Mouse (Mus musculus): ENCODE results near the gene Naif1. TPM values are rescaled to one million over a fixed set of nuclear protein-coding genes. Genes with fewer than 3 reads are reported as not detected.

The Naif1 gene
- polyA plus RNA-seq, 1 experiment from 2014 or later = 5.5 TPM

DNA sequence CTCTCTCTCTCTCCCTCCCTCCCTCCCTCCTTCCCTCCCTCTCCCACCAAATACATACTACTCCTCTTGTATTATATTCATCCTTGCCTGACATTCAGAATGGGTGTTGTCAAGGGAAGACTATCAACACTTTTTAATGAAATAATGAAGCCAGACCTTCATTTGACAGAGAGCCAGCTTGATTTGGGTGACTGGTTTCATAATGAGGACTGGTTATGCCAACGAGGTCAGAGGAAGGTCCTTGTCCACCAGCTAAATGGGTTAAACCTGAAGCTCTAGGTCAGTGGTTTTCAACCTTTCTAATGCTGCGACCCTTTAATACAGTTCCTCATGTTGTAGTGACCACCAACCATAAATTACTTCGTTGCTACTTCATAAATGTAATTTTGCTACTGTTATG, 11.5 kb upstream of the Naif1 start:
- no peak overlapping the region for H3K27ac ChIP-seq (ENCODE audit: low read length)
- ATAC-seq = no peak
- H3K27me3 ChIP-seq (ENCODE audit: control insufficient read depth, insufficient read depth, low read depth, low read length) = no peaks in the 10 kb centered on the region
- H3K9ac ChIP-seq (ENCODE audit: low read depth, low read length) = no peak overlapping the region
- H3K4me2 ChIP-seq (ENCODE audit: low read length) = no peak overlapping the region
- no peaks in the 10 kb centered on the region for H3K9me3 ChIP-seq (replicated peaks; ENCODE audit: control insufficient read depth, low read length, poor library complexity, severe bottlenecking)
- H3K36me3 ChIP-seq (ENCODE audit: control insufficient read depth, insufficient read depth, low read length) = no peaks in the 10 kb centered on the region
- no peak overlapping the region for H3K4me3 ChIP-seq (ENCODE audit: low read depth, low read length)
- 79% methylated on average over 3 of the region's 3 CpGs for WGBS
- peaks cover 5% of the 10 kb centered on the region; the same call in 1 of the 2 replicates for H3K4me1 ChIP-seq (ENCODE audit: control insufficient read depth, insufficient read depth, low read length)

DNA sequence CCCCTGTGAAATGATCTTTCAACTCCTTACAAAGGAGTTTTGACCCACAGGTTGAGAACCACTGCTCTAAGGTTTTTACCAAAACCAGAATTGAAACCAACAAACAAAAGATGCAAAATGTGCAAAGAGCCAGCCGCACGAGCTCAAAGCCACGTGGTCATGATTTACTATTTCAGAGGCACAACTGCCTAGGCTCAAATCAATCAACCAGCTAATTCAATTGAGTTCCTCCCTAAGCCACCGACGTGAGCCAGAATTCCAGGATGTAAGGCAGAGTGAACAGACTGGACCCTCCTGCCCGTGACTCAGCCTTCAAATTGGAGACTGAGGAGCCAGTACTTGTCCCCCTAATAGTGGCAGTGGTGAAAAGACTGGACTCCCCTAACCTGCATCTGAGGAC, 11.1 kb upstream of the Naif1 start:
- H3K4me1 ChIP-seq (ENCODE audit: control insufficient read depth, insufficient read depth, low read length) = peaks cover 5% of the 10 kb centered on the region; the same call in 1 of the 2 replicates
- ATAC-seq = no peak
- H3K27me3 ChIP-seq (ENCODE audit: control insufficient read depth, insufficient read depth, low read depth, low read length) = no peaks in the 10 kb centered on the region
- peak overlapping the region; percentile 47; the same call in 1 of the 2 replicates for H3K27ac ChIP-seq (ENCODE audit: low read length)
- H3K9ac ChIP-seq (ENCODE audit: low read depth, low read length) = no peak overlapping the region
- H3K4me3 ChIP-seq (ENCODE audit: low read depth, low read length) = no peak overlapping the region
- H3K4me2 ChIP-seq (ENCODE audit: low read length) = no peak overlapping the region
- 35% methylated on average over 6 of the region's 6 CpGs for WGBS
- H3K9me3 ChIP-seq (replicated peaks; ENCODE audit: control insufficient read depth, low read length, poor library complexity, severe bottlenecking) = no peaks in the 10 kb centered on the region
- H3K36me3 ChIP-seq (ENCODE audit: control insufficient read depth, insufficient read depth, low read length) = no peaks in the 10 kb centered on the region

DNA sequence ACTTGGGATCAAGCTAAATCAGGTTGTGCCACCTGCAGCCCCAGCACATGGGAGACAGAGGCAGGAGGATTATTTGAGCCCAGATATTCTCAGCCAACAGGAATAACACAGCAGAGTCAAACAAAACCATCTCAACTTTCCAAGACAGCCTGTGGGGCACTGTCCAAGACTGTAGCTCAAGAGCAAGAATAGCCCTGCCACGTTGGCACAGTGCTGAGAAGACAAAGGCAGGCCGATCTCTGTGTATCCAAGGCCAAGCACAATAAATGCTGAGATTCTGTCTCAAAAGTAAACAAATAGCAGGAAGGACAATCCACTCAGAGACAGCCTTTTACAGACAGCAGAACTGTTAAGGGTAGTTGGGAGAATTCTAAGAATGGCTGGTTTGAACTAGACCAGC, 10.1 kb upstream of the Naif1 start:
- H3K4me3 ChIP-seq (ENCODE audit: low read depth, low read length) = no peak overlapping the region
- H3K9me3 ChIP-seq (replicated peaks; ENCODE audit: control insufficient read depth, low read length, poor library complexity, severe bottlenecking) = no peaks in the 10 kb centered on the region
- H3K9ac ChIP-seq (ENCODE audit: low read depth, low read length) = no peak overlapping the region
- ATAC-seq = no peak
- peak overlapping the region; percentile 17 for H3K27ac ChIP-seq (ENCODE audit: low read length)
- H3K4me1 ChIP-seq (ENCODE audit: control insufficient read depth, insufficient read depth, low read length) = peaks cover 5% of the 10 kb centered on the region; the same call in 1 of the 2 replicates
- H3K27me3 ChIP-seq (ENCODE audit: control insufficient read depth, insufficient read depth, low read depth, low read length) = no peaks in the 10 kb centered on the region
- H3K36me3 ChIP-seq (ENCODE audit: control insufficient read depth, insufficient read depth, low read length) = no peaks in the 10 kb centered on the region
- H3K4me2 ChIP-seq (ENCODE audit: low read length) = no peak overlapping the region
- 49% methylated on average over 2 of the region's 2 CpGs for WGBS

DNA sequence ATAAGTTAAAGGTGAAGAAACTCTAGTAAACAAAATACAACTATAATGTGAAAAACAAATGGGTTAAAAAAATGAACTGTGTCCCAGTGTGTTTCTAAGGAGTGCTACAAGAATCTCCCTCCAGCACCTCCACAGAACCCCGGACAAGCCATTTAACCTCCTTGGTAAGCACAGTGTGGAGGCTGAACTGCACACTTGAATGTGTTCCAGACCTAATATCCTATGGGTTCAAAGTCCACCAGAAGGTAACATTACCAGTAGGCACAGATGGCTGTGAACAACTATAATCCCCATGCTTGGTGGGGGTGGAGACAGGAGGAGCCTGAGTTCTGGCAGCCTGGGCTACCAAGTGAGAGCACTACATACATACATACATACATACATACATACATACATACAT, 9.6 kb upstream of the Naif1 start:
- peaks cover 5% of the 10 kb centered on the region; the same call in 1 of the 2 replicates for H3K4me1 ChIP-seq (ENCODE audit: control insufficient read depth, insufficient read depth, low read length)
- no peaks in the 10 kb centered on the region for H3K36me3 ChIP-seq (ENCODE audit: control insufficient read depth, insufficient read depth, low read length)
- 68% methylated on average over 1 of the region's 1 CpGs for WGBS
- H3K27me3 ChIP-seq (ENCODE audit: control insufficient read depth, insufficient read depth, low read depth, low read length) = no peaks in the 10 kb centered on the region
- no peak overlapping the region for H3K9ac ChIP-seq (ENCODE audit: low read depth, low read length)
- no peak overlapping the region for H3K4me2 ChIP-seq (ENCODE audit: low read length)
- 0 out of 2 replicates have a peak overlapping the region, but pooled peaks have one; percentile 1 for H3K27ac ChIP-seq (ENCODE audit: low read length)
- no peaks in the 10 kb centered on the region for H3K9me3 ChIP-seq (replicated peaks; ENCODE audit: control insufficient read depth, low read length, poor library complexity, severe bottlenecking)
- no peak overlapping the region for H3K4me3 ChIP-seq (ENCODE audit: low read depth, low read length)
- ATAC-seq = no peak

DNA sequence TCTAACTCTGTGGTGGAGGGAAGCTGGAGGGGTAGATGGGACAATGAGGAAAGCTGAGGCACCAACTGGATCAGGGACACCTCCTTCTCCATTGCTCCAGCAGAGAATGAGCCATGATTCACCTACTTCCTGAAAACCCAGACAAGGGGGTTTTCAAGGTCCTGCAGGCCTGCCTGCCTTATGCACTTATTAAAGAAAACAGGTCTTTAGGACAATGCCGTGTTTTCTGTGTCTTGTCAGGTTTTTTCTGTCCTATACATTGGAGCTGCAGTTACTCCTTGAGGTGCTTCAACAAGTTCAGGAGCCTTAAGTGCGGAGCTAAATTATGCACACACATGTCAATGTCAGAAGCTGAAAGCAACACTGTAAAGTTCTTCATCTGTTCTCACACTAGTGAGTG, 8.7 kb upstream of the Naif1 start:
- Histone ChIP-seq H3K4me2 (ENCODE audit: low read length) (no peak overlapping the region), H3K4me3 (ENCODE audit: low read depth, low read length) (no peak overlapping the region), H3K27ac (ENCODE audit: low read length) (no peak overlapping the region), H3K36me3 (ENCODE audit: control insufficient read depth, insufficient read depth, low read length) (no peaks in the 10 kb centered on the region), H3K27me3 (ENCODE audit: control insufficient read depth, insufficient read depth, low read depth, low read length) (no peaks in the 10 kb centered on the region), H3K9me3 (replicated peaks; ENCODE audit: control insufficient read depth, low read length, poor library complexity, severe bottlenecking) (no peaks in the 10 kb centered on the region), H3K9ac (ENCODE audit: low read depth, low read length) (no peak overlapping the region), H3K4me1 (ENCODE audit: control insufficient read depth, insufficient read depth, low read length) (peaks cover 5% of the 10 kb centered on the region; the same call in 1 of the 2 replicates)
- ATAC-seq = no peak
- WGBS = 91% methylated on average over 2 of the region's 2 CpGs

DNA sequence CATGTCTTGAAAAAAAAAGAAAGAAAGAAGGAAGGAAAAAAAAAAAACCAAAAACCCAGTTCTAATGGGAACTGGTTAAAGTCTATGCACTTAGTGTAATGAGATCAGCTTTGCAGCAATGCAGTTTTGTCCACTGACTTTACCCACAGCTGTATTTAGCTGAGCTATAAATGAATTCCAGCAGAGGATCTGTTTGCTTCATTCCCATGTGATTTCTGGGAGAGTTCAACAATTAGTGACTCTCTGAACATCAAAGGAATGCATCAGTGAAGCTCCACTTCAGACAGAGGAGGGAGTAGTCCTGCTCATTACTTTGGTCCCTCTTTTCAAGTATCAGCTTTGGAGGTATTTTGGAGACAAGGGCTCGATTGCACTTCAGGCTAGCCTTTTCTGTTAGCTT, 4.7 kb upstream of the Naif1 start:
- H3K9ac ChIP-seq (ENCODE audit: low read depth, low read length) = no peak overlapping the region
- H3K9me3 ChIP-seq (replicated peaks; ENCODE audit: control insufficient read depth, low read length, poor library complexity, severe bottlenecking) = no peaks in the 10 kb centered on the region
- no peaks in the 10 kb centered on the region for H3K36me3 ChIP-seq (ENCODE audit: control insufficient read depth, insufficient read depth, low read length)
- 72% methylated on average over 1 of the region's 1 CpGs for WGBS
- no peak overlapping the region for H3K4me2 ChIP-seq (ENCODE audit: low read length)
- no peaks in the 10 kb centered on the region for H3K27me3 ChIP-seq (ENCODE audit: control insufficient read depth, insufficient read depth, low read depth, low read length)
- peaks cover 16% of the 10 kb centered on the region for H3K4me1 ChIP-seq (ENCODE audit: control insufficient read depth, insufficient read depth, low read length)
- no peak for ATAC-seq
- no peak overlapping the region for H3K4me3 ChIP-seq (ENCODE audit: low read depth, low read length)
- H3K27ac ChIP-seq (ENCODE audit: low read length) = no peak overlapping the region

DNA sequence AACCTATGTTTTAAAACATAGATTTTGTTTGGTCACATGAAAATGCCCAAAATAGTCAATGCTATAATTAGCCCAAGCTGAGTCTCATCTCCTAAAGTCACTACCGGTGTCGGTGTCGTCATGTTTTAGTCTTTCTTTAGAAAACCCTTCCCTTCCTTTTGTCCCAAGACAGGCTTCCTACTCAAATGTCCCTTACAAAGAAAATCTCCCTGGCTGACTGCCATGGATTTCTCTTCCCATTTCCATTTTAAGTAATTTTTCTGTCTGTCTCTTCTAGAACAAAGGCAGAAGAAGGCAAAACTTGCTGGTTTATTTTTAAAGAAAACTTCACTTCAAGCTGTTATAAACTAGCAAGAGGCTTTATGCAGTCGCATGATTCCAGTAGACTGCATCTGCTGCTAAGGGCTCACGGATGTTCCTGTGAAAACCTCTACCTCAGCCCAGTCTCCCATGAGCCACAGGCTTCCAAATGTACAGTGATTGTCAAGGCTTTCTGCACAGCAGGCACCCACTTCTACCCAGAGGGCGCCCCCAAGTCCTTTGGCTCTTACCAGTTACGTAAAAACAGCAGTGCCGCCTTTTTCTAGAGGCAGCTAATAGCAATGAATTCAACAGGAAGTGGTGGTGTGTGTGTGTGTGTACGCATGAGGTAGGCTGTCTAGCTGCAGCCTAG, 2.9 kb upstream of the Naif1 start:
- WGBS = 57% methylated on average over 9 of the region's 9 CpGs
- H3K9ac ChIP-seq (ENCODE audit: low read depth, low read length) = no peak overlapping the region
- H3K4me3 ChIP-seq (ENCODE audit: low read depth, low read length) = no peak overlapping the region; the same call in 1 of the 2 replicates
- no peaks in the 10 kb centered on the region for H3K9me3 ChIP-seq (replicated peaks; ENCODE audit: control insufficient read depth, low read length, poor library complexity, severe bottlenecking)
- no peak for ATAC-seq
- H3K36me3 ChIP-seq (ENCODE audit: control insufficient read depth, insufficient read depth, low read length) = no peaks in the 10 kb centered on the region
- H3K27ac ChIP-seq (ENCODE audit: low read length) = peak overlapping the region; percentile 63
- no peaks in the 10 kb centered on the region for H3K27me3 ChIP-seq (ENCODE audit: control insufficient read depth, insufficient read depth, low read depth, low read length)
- H3K4me1 ChIP-seq (ENCODE audit: control insufficient read depth, insufficient read depth, low read length) = peaks cover 19% of the 10 kb centered on the region
- peak overlapping the region; percentile 21; the same call in 1 of the 2 replicates for H3K4me2 ChIP-seq (ENCODE audit: low read length)

DNA sequence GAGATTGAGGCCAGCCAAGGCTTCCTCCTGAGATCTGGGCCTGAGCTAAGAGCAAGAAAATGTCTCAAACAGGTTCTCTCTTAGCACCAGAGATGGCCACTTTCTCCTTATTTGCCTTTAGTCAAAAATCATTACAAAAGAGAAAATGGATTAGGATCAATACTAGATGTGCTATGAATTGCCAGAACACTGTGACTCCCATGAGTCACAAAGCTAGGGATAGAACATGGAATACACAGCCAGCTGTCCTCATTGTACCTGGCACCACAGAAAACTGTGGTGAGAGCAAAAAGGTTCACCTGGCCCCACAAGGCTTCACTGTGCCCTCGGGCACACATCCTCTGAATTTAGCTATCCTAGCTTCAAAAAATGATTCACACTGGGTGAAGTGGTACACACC, 1.8 kb upstream of the Naif1 start:
- no peak overlapping the region for H3K27ac ChIP-seq (ENCODE audit: low read length)
- no peaks in the 10 kb centered on the region for H3K27me3 ChIP-seq (ENCODE audit: control insufficient read depth, insufficient read depth, low read depth, low read length)
- 95% methylated on average over 1 of the region's 1 CpGs for WGBS
- H3K4me1 ChIP-seq (ENCODE audit: control insufficient read depth, insufficient read depth, low read length) = peaks cover 29% of the 10 kb centered on the region
- no peaks in the 10 kb centered on the region for H3K36me3 ChIP-seq (ENCODE audit: control insufficient read depth, insufficient read depth, low read length)
- H3K9me3 ChIP-seq (replicated peaks; ENCODE audit: control insufficient read depth, low read length, poor library complexity, severe bottlenecking) = no peaks in the 10 kb centered on the region
- ATAC-seq = no peak
- no peak overlapping the region for H3K9ac ChIP-seq (ENCODE audit: low read depth, low read length)
- no peak overlapping the region for H3K4me3 ChIP-seq (ENCODE audit: low read depth, low read length)
- H3K4me2 ChIP-seq (ENCODE audit: low read length) = no peak overlapping the region

DNA sequence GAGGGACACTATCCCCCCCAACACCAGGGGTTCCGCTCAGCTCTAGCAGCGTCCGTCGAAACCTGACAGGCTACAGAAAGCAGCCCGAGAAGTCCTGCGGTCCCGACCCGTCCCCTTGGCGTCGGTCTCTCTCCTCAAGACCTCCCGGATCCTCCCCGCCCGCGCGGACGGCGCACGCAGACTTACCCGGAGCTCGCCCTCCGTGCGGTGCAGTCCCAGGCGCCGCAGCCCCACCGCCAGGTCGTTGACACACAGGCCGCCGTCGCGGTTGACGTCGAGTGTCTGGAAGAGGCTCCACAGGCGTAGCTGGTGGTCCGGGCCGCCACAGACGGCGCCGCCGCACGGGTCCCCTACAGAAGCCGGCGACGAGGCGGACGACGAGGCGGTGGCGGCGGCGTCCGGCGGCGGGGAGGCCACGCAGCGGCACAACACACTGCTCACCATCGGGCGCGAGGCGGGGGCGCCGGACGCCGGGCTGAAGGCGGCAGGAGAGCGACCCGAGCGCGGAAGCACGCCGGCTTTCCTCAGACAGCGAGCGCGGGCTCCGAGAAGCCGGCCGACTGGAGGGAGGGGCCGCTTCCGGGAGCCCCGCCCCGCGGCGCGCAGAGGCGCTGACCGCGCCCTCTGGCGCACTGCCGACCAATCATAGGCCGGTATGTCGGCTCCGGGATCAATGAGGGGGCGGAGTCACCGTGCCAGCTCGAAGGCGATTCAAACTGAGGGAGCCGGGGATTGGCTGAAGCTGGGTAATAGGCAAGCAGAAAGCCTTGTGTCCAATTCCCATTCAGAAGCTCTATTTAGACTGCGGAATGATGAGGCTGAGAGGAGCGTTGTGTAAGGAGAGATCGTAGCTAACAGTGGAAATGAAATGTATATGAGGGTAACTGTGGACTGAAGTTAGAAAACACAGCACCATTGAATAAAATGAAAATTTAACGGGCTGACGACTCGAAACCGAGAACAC, 906 bp downstream of the Naif1 start, which contains the start of gene Slc25a25:
Slc25a25 (minus strand) TSS at position 565 of the 964 bp plus-strand sequence.
- Histone ChIP-seq H3K27me3 (ENCODE audit: control insufficient read depth, insufficient read depth, low read depth, low read length) (no peaks in the 10 kb centered on the region), H3K4me1 (ENCODE audit: control insufficient read depth, insufficient read depth, low read length) (peaks cover 33% of the 10 kb centered on the region), H3K9me3 (replicated peaks; ENCODE audit: control insufficient read depth, low read length, poor library complexity, severe bottlenecking) (no peaks in the 10 kb centered on the region), H3K4me3 (ENCODE audit: low read depth, low read length) (peak within 1 kb of the TSS; percentile 81), H3K36me3 (ENCODE audit: control insufficient read depth, insufficient read depth, low read length) (no peaks in the 10 kb centered on the region), H3K4me2 (ENCODE audit: low read length) (peak within 1 kb of the TSS; percentile 76), H3K9ac (ENCODE audit: low read depth, low read length) (peak within 1 kb of the TSS; percentile 87), H3K27ac (ENCODE audit: low read length) (peak within 1 kb of the TSS; percentile 96)
- WGBS = under 1% methylated on average over 96 of the region's 103 CpGs
- peak; percentile 94 for ATAC-seq

All from midbrain, embryonic 16.5 days (tissue).